1 mouse cellular context compared by ENCODE assay signal in the genomic region with DNA sequence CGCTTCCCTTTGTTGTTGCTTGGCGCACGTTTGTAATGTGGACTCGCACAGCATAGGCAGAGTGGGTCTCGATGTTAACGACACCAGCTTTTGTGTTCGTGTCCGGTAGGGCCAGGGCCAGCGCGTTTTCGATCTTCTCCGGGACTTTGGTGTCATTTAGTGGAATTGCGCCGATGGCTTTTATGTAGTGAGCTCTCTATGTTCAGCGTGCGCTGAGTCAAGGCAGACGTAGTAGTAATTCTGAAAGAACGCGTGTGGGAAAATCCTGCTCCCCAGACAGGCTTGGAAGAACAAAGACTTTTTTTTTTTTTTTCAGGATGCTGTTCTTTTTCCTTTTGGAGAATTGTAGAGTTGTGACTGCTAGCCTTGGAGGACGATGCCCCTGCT.
TF ChIP-seq lines count a peak whose summit lies in the region.

No protein-coding gene starts in this region.

TF ChIP-seq in CH12.LX, 34 proteins besides CTCF, POLR2A, EP300 and RAD21 (continued from another document):
- TF ChIP-seq USF2 (conservative IDR thresholded peaks at IDR 0.05; ENCODE audit: low read depth, low read length) (no peak), PAX5 (IDR thresholded peaks at IDR 0.05; ENCODE audit: low read length) (no peak), SMC3 (IDR thresholded peaks at IDR 0.05; ENCODE audit: low read depth, low read length) (no peak), MYC (IDR thresholded peaks at IDR 0.05; ENCODE audit: low read depth, low read length) (no peak)
